Mouse (Mus musculus) G1E (cell line): ENCODE measurements around the gene Fas.

Experiments
- CTCF ChIP-seq: IDR thresholded peaks from 2 replicates; pipeline ENCODE4 v1.5.1; 2012; ENCODE audit warnings: low read depth, low read length, inconsistent platforms, mixed read lengths
- GATA1 ChIP-seq: IDR thresholded peaks from 2 replicates; pipeline ENCODE4 v1.6.1; 2012; ENCODE audit warnings: borderline replicate concordance, low read length, inconsistent platforms, mixed read lengths

DNA sequence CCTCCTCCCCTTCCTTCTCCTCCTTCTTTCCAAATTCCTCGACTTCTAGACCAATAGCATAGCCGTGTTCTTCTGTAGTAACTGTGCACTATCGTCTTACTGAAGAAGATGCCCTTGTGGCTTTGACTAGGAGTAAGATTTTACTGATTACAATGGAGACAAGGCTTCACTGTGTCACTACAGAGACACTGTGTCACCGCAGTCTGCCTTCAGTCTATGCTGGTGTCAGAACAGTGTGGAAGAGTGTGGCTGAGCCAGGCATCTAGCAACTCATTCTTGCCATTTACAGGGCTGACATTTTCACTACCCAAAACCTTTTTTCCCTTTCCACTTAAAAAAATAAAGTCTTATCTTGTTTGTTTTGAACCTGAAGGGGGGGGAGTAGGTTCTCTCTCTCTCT lies 8.8 kb downstream of the Fas start:
- TF ChIP-seq CTCF (no peak), GATA1 (no peak)
